Mouse (Mus musculus) regulatory T cell (primary cell): ENCODE measurements around the gene St7l.
"Not testable (repeated sequence)": the region's sequence is repeated elsewhere in the genome, so short reads cannot be mapped to it uniquely, and the experiment has no call there.

Source experiments
- in situ Hi-C: fragments of 300-600 bp; cut with MboI, MseI; formaldehyde crosslinking; loops from one replicate; pipeline ENCODE4 v1.15.1; 2025; ENCODE audit warnings: high pct_unique_total_duplicates

The St7l gene

GRCm38 (mm10) chr3:104863786-104864650 is at the start of gene St7l, which contains the start of gene Capza1:
Gene St7l, plus strand, starts transcription at chr3:104864005.
Gene Capza1, minus strand, starts transcription at chr3:104864505.
- in situ Hi-C loops: no loop called here

GRCm38 (mm10) chr3:104814746-104815145 is 49.1 kb upstream of the St7l start:
- in situ Hi-C loops: no loop called here

- in situ Hi-C loops: no loop called here
Measured at GRCm38 (mm10) chr3:104815346-104815745, 48.5 kb upstream of the St7l start.

- in situ Hi-C loops: no loop called here
Measured at GRCm38 (mm10) chr3:104816130-104816529, 47.7 kb upstream of the St7l start.

GRCm38 (mm10) chr3:104817481-104817990 is 46.3 kb upstream of the St7l start:
- in situ Hi-C loops: no loop called here

GRCm38 (mm10) chr3:104817991-104818748 is 45.6 kb upstream of the St7l start, which contains the start of gene Mov10:
Gene Mov10, minus strand, starts transcription at chr3:104818563.
- in situ Hi-C loops: no loop called here

- in situ Hi-C loops: no loop called here
Measured at GRCm38 (mm10) chr3:104818749-104819134, 45.1 kb upstream of the St7l start.

- in situ Hi-C loops: loop anchor here (5.0 kb wide), 1 partner anchor 637 kb away; no protein-coding TSS in a partner anchor
Measured at GRCm38 (mm10) chr3:104820426-104820825, 43.4 kb upstream of the St7l start.

GRCm38 (mm10) chr3:104822413-104822812 is 41.4 kb upstream of the St7l start:
- in situ Hi-C loops: loop anchor here (5.0 kb wide), 1 partner anchor 635 kb away; no protein-coding TSS in a partner anchor

GRCm38 (mm10) chr3:104835797-104836196 is 28.0 kb upstream of the St7l start:
- in situ Hi-C loops: no loop called here

GRCm38 (mm10) chr3:104841049-104841448 is 22.8 kb upstream of the St7l start:
- in situ Hi-C loops: no loop called here

- in situ Hi-C loops: no loop called here
Measured at GRCm38 (mm10) chr3:104846601-104847000, 17.2 kb upstream of the St7l start.

GRCm38 (mm10) chr3:104854465-104854864 is 9.3 kb upstream of the St7l start:
- in situ Hi-C loops: no loop called here

GRCm38 (mm10) chr3:104854866-104855265 is 8.9 kb upstream of the St7l start:
- in situ Hi-C loops: no loop called here

- in situ Hi-C loops: no loop called here
Measured at GRCm38 (mm10) chr3:104856106-104856505, 7.7 kb upstream of the St7l start.

- in situ Hi-C loops: no loop called here
Measured at GRCm38 (mm10) chr3:104858560-104858959, 5.2 kb upstream of the St7l start.

GRCm38 (mm10) chr3:104864651-104865340 is 991 bp downstream of the St7l start:
- in situ Hi-C loops: no loop called here

- in situ Hi-C loops: no loop called here
Measured at GRCm38 (mm10) chr3:104865341-104865788, 1.6 kb downstream of the St7l start.

GRCm38 (mm10) chr3:104866674-104867073 is 2.9 kb downstream of the St7l start:
- in situ Hi-C loops: not testable (repeated sequence)

- in situ Hi-C loops: no loop called here
Measured at GRCm38 (mm10) chr3:104869611-104870010, 5.8 kb downstream of the St7l start.

- in situ Hi-C loops: no loop called here
Measured at GRCm38 (mm10) chr3:104888585-104888984, 24.8 kb downstream of the St7l start.
